14 mouse cellular contexts compared by ENCODE assay signal in the genomic region with DNA sequence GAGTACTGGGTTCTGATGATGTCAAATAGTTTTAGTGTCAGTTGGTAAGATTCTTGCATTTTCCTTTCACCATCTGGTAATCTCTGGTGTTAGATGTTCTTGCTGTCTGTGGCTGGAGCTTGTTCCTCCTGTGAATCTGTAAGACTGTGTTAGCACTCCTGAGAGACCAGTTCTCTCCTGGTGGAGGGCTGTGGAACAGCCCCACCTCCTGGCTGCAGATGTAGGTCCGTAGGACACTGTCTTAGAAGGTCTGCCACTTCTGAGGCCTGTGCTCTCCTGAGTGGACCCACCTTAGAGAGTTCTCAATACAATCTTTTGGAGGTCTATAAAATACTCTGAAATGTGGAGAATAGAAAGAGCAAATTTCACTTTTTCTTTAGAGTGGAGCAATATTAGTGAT.
A peak's percentile ranks its signal among the peaks of the same experiment; 100 is the strongest.
DNase-seq lines count a peak whose midpoint lies in the region; TF ChIP-seq lines count a peak whose summit lies in the region.
"Had no signal": no experiment of that assay in that cellular context is flagged by ENCODE, and none has a peak within 500 bp of the region (broad histone marks: within the 10 kb centered on the region; RNA-seq: fewer than 3 reads in every experiment).

No protein-coding gene starts in this region.

- TF ChIP-seq POLR2A in heart, adult 2 months (IDR thresholded peaks at IDR 0.05; ENCODE audit: insufficient read depth, low read depth, low read length), result no peak

- TF ChIP-seq CTCF in heart, adult 2 months (IDR thresholded peaks at IDR 0.05), result peak; percentile 33
- peak; percentile 2; the same call in 1 of the 2 replicates for TF ChIP-seq CTCF in left cerebral cortex, adult 2 months (IDR thresholded peaks at IDR 0.05)

- no peak overlapping the region for H3K9ac ChIP-seq in heart, adult 2 months (ENCODE audit: low read depth, low read length)
- H3K9ac ChIP-seq: hindbrain, embryonic 15.5 days; liver, embryonic 15.5 days; midbrain, embryonic 13.5 days; neural tube, embryonic 15.5 days had no signal

- no peaks in the 10 kb centered on the region for H3K36me3 ChIP-seq in heart, adult 2 months (ENCODE audit: control insufficient read depth, insufficient read depth, low read length)
- H3K36me3 ChIP-seq: heart, embryonic 10.5 days; hindbrain, embryonic 15.5 days; liver, embryonic 15.5 days; midbrain, embryonic 13.5 days; neural tube, embryonic 15.5 days had no signal

- 31% methylated on average over 1 of the region's 1 CpGs for WGBS in heart, adult 2 months

- no peak for TF ChIP-seq EP300 in heart, adult 2 months (IDR thresholded peaks at IDR 0.05; ENCODE audit: insufficient read depth, low read depth, low read length)

- H3K79me2 ChIP-seq in heart, adult 2 months (replicated peaks; ENCODE audit: control insufficient read depth, insufficient read depth, low read length), result no peaks in the 10 kb centered on the region

- no peaks in the 10 kb centered on the region for H3K4me1 ChIP-seq in heart, adult 2 months (ENCODE audit: control insufficient read depth, insufficient read depth, low read length)
- H3K4me1 ChIP-seq: heart, embryonic 10.5 days; hindbrain, embryonic 15.5 days; liver, embryonic 15.5 days; midbrain, embryonic 13.5 days; neural tube, embryonic 15.5 days had no signal

- DNase-seq in heart, adult 2 months, result no peak
- no peak for DNase-seq in heart, adult 18-20 months
- no peak for DNase-seq in left cerebral cortex, adult 2 months (ENCODE audit: extremely low spot score in 1 of 2, low spot score in 2 of 2)
- DNase-seq in left cerebral cortex, postnatal 25 days (ENCODE audit: low spot score in 2 of 2), result no peak
- DNase-seq in 3T3-L1 (ENCODE audit: low read depth, low spot score), result peak; percentile 1
- DNase-seq in adrenal gland, postnatal 14 days, result peak; percentile 14
- DNase-seq in frontal cortex, postnatal 14 days (ENCODE audit: low spot score in 2 of 2), result no peak
- DNase-seq: cerebellum, adult 9-11 months; right cerebral cortex, postnatal 4 days had no signal

- intact Hi-C loops in heart, adult 2 months (cut with DNase I), result loop anchor here (2.0 kb wide), 1 partner anchor 602 kb away; no protein-coding TSS in a partner anchor
- intact Hi-C loops in left cerebral cortex, adult 2 months (cut with DNase I), result no loop called here
- intact Hi-C loops in left cerebral cortex, postnatal 25 days (cut with DNase I), result no loop called here

- H3K27me3 ChIP-seq in heart, adult 2 months (ENCODE audit: control insufficient read depth, insufficient read depth, low read length), result no peaks in the 10 kb centered on the region
- H3K27me3 ChIP-seq: hindbrain, embryonic 15.5 days; liver, embryonic 15.5 days; midbrain, embryonic 13.5 days; neural tube, embryonic 15.5 days had no signal

- no peak overlapping the region for H3K27ac ChIP-seq in heart, adult 2 months
- no peak overlapping the region for H3K27ac ChIP-seq in left cerebral cortex, adult 2 months
- H3K27ac ChIP-seq: heart, embryonic 10.5 days; hindbrain, embryonic 15.5 days; liver, embryonic 15.5 days; midbrain, embryonic 13.5 days; neural tube, embryonic 15.5 days had no signal

- no peak overlapping the region for H3K4me3 ChIP-seq in heart, adult 2 months
- H3K4me3 ChIP-seq in left cerebral cortex, adult 2 months, result no peak overlapping the region
- H3K4me3 ChIP-seq: heart, embryonic 10.5 days; hindbrain, embryonic 15.5 days; liver, embryonic 15.5 days; midbrain, embryonic 13.5 days; neural tube, embryonic 15.5 days had no signal

Comparison
In these comparisons a context has a peak if more than half of its experiments do, and no peak if none do; other contexts are left out.
1. DNase-seq: peak in 3T3-L1 (single experiment) and adrenal gland, postnatal 14 days (single experiment); none in heart, adult 2 months (0 of 2), heart, adult 18-20 months (0 of 2), left cerebral cortex, adult 2 months (0 of 2), left cerebral cortex, postnatal 25 days (0 of 2) and frontal cortex, postnatal 14 days (0 of 2).